Mouse (Mus musculus): ENCODE results near the gene Otud7b.
"Not testable (repeated sequence)": the region's sequence is repeated elsewhere in the genome, so short reads cannot be mapped to it uniquely, and the experiment has no call there.

Gene Otud7b

GRCm38 (mm10) chr3:96181510-96182381 lies 77.4 kb downstream of the Otud7b start:
- DNase-seq: no peak

- peak; percentile 28 to 49 for DNase-seq
Observed at GRCm38 (mm10) chr3:96182382-96182776, 78.1 kb downstream of the Otud7b start.

DNA sequence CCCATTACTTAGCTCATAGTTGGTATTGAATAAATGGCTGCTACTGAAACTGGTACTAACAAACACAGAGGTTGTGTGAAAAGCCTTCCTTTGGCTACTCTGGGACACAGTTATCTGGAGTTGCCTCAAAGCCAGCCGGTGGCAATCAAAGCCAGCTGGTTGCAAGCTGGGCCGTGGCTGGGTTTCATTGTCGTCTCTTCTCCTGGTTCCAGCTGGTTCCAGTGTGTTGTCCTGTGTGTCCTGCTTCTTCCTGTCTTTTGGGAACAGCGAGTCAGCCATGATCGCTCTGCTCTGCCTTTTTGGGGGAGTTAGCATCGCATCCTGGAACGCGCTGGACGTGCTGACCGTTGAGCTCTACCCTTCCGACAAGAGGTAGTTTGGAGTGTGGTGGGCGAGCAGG lies 88.7 kb downstream of the Otud7b start:
- DNase-seq: no peak

DNA sequence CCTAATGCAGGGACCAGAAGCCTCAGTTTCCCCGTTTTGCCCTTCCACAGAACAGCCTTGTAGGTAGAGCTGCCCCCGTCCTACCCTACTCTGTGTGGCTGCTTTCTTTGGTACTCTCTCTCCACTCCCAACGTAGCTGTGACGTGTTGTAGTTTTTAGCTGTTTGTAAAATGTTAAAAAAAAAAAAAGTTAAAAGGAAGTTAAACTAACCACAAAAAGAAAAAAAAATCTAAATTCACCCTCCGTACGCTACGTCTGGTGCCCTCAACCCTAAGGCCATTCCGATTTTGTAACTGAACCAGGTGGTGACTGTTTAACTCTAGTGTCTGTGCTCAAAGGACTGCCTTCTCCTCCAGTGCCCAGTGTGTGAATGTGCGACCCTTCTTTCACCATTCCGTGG lies 90.6 kb downstream of the Otud7b start:
- no peak for DNase-seq

- no peak for DNase-seq
Observed at GRCm38 (mm10) chr3:96195616-96196313, 91.4 kb downstream of the Otud7b start.

GRCm38 (mm10) chr3:96196437-96197128 lies 92.3 kb downstream of the Otud7b start:
- DNase-seq: no peak

- peak; percentile 88 to 90 for DNase-seq
Observed at GRCm38 (mm10) chr3:96197129-96197749, 92.9 kb downstream of the Otud7b start.

GRCm38 (mm10) chr3:96198181-96198580 lies 93.9 kb downstream of the Otud7b start:
- peak in 1 of 2 experiments; percentile 34 for DNase-seq

DNA sequence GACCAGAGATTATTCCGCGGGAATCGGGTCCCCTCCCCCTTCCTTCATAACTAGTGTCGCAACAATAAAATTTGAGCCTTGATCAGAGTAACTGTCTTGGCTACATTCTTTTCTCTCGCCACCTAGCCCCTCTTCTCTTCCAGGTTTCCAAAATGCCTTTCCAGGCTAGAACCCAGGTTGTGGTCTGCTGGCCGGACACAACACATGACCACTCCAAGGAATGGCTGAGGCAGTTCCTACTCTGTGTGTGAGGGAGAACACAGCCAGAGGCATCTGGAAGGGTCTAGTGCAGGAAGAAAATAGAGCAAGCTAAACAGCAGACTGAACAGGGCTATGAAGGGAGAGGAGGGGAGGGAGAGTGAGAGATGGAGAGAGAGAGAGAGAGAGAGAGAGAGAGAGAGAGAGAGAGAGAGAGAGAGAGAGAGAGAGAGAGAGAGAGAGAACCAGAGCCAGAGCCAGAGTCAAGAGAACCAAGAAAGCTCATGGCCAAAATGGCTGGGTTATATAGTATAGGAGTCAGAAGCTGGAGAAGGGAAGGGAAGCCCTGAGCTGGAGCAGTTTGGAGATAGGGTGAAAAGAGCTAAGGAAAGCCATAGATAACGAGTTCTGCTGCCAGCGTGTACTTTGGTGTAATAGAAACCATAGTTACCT lies 94.4 kb downstream of the Otud7b start:
- DNase-seq: not testable (repeated sequence)

- DNase-seq: no peak
Observed at GRCm38 (mm10) chr3:96199731-96200130, 95.4 kb downstream of the Otud7b start.

DNA sequence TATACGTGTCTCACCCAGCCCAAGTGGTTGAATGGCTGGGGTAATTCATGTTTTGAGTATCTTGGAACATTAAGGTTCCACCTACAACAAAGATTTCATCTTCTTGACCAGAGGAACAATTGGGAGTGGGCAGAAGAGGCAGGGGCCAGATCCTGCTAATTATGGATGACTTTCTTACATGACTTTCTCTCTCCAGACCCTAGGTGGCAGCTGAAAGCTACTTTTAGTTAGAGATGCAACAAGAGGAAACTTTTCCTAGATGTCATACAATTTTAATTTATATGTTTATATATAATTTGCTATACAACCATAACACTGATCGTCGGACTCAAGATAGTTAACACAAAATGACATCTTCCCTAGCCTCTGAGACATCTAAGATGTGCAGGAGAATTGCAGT lies 103.5 kb downstream of the Otud7b start:
- no peak for DNase-seq

- DNase-seq: no peak
Observed at GRCm38 (mm10) chr3:96209242-96209641, 104.9 kb downstream of the Otud7b start.
